Mouse (Mus musculus) telencephalon, adult 2 months (tissue): ENCODE data around the gene Tgoln1.

Experiments
- DNase-seq: peaks from one replicate; pipeline ENCODE4 v3.0.0-alpha.2; 2011; ENCODE audit warnings: low read depth, low spot score

The Tgoln1 gene

DNA sequence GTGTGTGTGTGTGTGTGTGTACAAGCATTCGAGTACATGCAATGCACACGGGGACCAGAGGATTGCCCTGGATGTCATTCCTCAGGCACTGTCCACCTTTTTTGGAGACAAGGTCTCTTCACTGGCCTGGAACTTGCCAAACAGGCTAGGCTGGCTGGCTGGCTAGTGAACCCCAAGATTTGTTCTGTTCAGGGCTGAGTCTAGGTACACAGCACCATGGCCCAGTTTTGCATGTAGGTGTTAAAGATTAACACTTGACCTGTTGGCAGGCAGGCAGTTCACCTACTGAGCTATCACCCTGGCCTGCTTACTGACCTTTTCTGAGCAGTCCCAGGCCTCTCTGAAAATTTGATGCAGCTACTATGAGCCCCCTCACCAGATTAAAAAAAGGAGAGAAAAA, 13.6 kb upstream of the Tgoln1 start:
- no peak for DNase-seq

- DNase-seq = no peak
Observed at GRCm38 (mm10) chr6:72627276-72627675, 10.5 kb upstream of the Tgoln1 start.

GRCm38 (mm10) chr6:72626391-72626790, 9.6 kb upstream of the Tgoln1 start:
- DNase-seq = no peak

DNA sequence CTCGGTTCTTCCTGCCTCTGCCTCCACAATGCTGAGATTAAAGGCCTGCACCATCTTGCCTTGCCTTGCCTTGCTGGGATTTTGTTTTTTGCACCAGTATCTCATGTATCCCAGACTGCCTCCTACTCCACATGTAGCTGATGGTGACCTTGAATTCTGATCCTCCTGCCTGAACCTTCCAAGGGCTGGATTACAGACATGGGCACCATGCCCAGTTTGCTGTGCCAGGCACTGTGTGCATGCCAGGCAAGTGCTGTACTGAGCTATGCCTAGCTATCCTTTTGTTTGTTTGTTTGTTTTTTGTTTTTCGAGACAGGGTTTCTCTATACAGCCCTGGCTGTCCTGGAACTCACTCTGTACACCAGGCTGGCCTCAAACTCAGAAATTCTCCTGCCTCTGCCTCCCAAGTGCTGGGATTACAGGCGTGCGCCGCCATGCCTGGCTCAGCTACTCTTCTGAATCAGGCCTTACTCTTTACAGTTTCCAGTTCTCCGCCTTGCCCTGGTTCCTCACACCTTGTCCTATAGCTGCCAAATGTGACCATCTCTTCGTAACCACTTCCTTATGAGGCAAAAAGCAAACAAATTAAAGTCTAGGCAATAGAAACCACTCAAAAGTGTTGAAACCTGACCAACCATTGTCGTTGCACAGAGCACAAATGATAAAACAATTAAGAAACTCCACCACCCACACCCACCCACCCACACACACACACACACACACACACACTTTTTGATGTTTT, 7.0 kb upstream of the Tgoln1 start:
- no peak for DNase-seq

GRCm38 (mm10) chr6:72622917-72623316, 6.1 kb upstream of the Tgoln1 start:
- no peak for DNase-seq

DNA sequence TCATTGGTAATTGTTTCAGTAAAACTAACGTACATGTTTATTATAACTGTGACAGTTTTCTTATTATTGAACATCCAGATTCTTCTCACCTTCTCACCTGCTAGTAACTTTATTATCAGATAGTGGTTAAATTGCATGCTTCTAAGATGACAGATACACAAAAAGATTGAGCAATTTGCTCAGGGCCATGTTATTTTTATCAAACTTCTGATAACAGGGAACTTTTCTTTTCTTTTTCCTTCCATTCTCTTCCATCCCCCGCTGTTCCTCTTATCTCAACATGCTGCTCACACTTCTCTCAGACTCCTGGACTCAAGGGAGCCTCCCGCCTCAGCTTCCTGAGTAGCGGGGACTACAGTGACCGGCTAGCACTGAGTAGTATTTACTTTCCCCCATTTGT, 4.1 kb upstream of the Tgoln1 start:
- DNase-seq = no peak

DNA sequence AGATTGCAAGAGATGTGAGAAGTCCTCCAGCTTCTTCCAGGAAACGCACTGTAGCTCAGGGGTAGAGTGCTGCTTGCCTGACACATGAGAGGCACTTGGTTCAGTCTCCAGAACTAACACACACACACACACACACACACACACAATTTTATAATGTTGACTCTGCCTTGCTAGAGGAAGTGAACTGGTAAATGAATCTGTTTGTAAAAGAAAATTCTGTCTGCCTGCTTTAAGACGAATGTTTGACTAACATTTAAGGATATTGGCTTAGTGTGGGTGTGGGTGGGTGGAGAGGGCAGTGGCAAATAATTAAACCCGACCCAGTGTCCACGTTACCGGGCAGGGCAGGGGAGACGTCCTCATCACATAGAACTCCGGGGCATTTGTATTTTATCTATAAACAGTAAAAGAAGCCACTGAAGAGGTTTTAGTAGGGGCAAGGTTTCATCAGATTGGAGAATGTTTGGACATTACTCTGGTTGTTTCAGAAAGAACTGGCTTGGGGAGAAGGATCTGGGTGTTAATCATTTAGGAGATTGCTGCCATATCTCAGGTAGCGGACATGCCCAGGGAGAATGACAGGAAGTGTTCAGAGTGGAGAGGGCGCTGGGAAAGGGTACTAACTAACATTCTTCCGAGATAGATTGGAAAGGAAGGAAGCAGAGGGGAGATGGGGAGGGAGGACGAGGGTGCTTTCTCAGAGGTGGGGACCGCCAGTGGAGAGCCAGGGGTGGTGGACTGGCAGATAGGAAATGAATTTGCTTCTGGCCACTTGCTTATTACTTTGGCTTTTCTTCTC, 3.1 kb upstream of the Tgoln1 start:
- no peak for DNase-seq

- DNase-seq = no peak
Observed at GRCm38 (mm10) chr6:72615561-72616375, 1.0 kb downstream of the Tgoln1 start.

GRCm38 (mm10) chr6:72615151-72615550, 1.6 kb downstream of the Tgoln1 start:
- DNase-seq = no peak

- DNase-seq = no peak
Observed at GRCm38 (mm10) chr6:72610261-72610660, 6.5 kb downstream of the Tgoln1 start.

- DNase-seq = no peak
Observed at GRCm38 (mm10) chr6:72608662-72609184, 8.1 kb downstream of the Tgoln1 start.

DNA sequence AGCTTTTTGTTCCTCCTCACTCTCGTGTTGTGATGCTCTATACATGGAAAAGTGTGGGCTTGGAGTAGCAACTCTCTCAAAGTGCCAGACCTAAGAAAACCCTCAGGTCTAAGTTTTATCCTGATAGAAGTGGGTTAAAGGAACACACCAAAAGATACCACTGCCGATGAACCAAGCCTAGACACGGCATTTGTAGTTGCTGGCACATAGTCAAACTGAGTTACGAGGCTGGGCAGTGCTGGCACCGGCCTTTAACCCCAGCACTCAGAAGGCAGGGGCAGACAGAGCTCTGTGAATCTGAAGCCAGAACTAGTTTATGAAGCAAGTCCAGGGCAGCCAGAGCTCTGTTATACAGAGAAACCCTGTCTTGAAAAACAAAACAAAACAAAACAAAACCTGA, 9.1 kb downstream of the Tgoln1 start:
- no peak for DNase-seq

DNA sequence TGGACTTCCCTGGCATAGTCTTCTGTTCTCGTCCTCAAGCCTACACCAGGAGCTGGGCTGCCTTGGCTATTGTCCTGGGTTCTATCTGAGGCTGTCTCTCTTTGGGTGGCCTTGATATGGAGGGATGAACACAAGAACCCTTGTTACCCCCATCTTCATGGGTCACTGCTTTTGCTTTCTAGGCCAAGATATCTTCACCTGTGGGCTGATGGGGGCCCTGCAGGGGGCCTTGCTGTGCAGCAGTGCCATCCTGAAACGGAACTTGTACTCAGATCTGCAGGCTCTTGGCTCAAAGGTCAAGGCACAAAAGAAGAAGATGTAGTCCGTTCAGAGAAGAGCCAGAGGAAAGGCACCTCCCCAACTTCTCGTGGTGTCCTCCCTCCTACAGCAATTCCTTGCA, 9.7 kb downstream of the Tgoln1 start:
- DNase-seq = no peak

DNA sequence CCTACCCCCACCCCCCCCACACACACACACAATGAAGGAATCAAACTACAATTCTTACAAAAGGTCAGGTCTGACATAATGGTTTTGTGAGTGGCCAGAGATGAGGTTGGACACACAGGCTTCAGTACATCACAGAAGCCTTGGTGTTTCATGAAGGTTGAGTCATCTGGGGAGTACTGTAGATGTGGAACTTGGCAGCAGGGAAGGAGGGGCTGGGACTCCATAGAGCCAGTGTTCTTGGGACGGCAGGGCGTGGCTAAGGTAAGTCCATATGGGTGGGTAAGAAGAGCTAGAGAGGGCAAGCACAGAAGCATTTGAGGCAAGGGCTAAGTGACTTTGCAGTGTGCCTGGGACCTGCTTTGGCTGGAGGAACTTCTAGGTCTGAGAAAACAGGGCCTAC, 12.7 kb downstream of the Tgoln1 start:
- no peak for DNase-seq

DNA sequence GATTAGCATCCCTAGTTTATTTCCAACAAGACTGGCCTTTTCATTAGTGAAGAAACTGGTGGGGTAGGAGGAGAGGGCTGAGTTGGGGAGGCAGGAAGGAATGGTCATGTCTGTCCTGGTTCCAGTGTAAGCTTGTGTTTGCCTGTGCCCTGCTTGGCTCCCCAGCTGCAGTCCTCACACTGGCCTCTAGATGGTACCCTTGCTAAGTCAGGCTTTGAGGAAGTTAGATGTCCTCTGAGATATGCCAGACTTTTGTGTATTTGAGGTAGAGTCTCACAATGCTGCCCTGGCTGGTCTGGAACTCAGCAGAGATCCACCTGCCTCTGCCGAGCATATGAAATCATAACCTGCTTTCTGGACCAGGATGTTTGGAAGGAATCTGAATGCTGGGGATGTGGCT, 15.1 kb downstream of the Tgoln1 start:
- DNase-seq = peak; percentile 26

DNA sequence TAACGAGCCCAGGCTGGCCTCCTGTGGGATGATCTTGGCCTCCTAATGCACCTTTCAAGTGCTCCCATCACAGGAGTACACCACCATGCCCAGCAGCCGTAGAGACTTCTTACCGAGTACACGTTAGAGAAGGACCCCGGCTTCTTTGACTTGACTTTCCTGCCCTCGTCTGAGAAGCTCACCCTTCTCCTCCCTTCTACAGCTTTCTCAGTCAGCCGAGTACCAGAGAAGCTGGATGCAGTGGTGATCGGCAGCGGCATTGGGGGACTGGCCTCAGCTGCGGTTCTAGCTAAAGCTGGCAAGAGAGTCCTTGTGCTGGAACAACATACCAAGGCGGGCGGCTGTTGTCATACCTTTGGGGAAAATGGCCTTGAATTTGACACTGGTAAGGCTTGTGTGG, 16.0 kb downstream of the Tgoln1 start:
- no peak for DNase-seq

GRCm38 (mm10) chr6:72600216-72600615, 16.6 kb downstream of the Tgoln1 start:
- no peak for DNase-seq

DNA sequence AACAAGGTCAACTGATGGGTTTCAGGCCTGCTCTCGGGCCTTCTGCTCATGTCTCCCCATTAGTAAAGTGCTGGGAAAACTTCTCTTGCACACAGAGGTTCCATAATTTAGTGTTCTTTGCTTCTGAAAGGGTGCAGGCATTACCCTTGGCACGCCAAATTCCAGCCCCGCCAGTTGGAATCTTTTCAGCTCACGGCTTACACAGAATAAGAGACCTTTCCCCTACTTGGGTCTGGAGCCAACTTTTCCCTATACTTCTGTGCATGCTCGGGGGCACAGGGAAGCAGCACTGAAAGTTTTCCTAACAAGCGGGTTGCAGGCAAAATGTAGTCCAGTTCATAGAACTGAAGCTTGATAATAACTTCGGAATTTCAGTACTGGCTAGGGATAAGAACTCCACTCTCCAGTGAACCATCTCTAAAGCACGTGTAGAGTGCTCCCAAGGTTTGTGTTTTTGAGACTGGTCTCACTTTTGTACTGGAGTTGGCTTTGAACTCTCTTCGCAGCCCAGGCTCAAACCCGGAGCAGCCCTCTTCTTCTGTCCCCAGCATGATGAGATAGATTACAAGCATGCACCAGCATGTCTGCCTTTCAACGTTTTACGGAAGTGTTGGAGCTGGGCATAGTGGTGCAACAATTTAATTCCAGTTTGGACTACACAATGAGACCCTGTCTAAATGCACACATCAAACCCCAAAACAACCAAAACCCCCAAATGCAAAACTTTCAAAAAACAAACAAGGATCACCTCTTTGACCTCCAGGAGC, 17.8 kb downstream of the Tgoln1 start:
- no peak for DNase-seq

DNA sequence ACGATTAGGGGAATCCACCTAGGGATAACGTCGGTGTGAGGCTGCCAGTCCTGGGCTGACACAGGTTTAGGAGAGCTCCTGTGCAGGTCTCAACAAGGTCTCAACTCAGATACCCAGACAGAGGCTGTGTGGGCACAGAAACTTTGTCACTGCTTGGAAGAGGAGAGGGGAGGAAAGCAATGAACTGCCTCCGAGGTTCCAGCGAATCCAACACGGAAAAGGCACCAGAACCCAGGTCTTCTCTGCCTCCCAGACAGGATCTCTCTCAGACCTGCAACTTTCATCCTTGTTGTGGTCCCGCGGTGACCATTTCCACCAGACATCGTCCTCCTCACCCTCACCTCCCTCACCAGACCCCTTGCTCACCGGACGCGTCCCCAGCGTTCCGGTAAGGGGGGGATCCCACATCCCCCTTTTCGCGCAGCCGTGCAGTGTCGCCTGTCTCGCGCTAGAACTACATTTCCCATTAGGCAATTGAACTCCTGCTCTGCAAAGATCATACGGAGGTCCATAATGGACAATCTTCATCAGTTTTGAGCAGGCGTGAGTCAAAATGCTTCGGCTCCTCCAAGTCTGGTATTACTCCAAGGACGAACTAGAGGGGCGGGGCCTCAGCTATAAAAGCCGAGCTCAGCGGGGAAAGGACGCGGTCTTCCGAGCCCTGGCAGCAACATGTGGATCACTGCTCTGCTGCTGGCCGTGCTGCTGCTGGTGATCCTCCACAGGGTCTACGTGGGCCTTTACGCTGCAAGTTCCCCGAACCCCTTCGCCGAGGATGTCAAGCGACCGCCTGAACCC, 18.6 kb downstream of the Tgoln1 start, which contains the start of the genes Elmod3 and Retsat:
TSS of gene Elmod3 (minus strand) at position 458 of the 798 bp plus-strand sequence.
TSS of gene Retsat (plus strand) at position 520 of the 798 bp plus-strand sequence.
- DNase-seq = peak; percentile 98
